Mouse (Mus musculus): ENCODE results near the gene Adk. TPM values are rescaled to one million over a fixed set of nuclear protein-coding genes. Genes with fewer than 3 reads are reported as not detected.
A peak's percentile ranks its signal among the peaks of the same experiment; 100 is the strongest.
"Not testable (repeated sequence)": the region's sequence is repeated elsewhere in the genome, so short reads cannot be mapped to it uniquely, and the experiment has no call there.

Gene Adk
- total RNA-seq, 1 experiment: 164 TPM

- Histone ChIP-seq H3K9ac (ENCODE audit: insufficient read depth, low read depth, low read length, poor library complexity, severe bottlenecking) (no peak overlapping the region), H3K4me3 (ENCODE audit: insufficient read depth in 1 of 2, low read depth in 1 of 2, low read length in 2 of 2, poor library complexity in 1 of 2, severe bottlenecking in 1 of 2) (no peak overlapping the region), H3K27ac (ENCODE audit: insufficient read depth, low read depth, low read length, poor library complexity, severe bottlenecking) (peak overlapping the region; percentile 29; the same call in 1 of the 2 replicates), H3K9me3 (ENCODE audit: control insufficient read depth, insufficient read depth, low read depth, low read length) (no peaks in the 10 kb centered on the region), H3K4me1 (ENCODE audit: control insufficient read depth in 2 of 2, insufficient read depth in 2 of 2, low read length in 2 of 2, poor library complexity in 1 of 2) (peaks cover 22% of the 10 kb centered on the region in 2 experiments), H3K36me3 (ENCODE audit: control insufficient read depth, insufficient read depth, low read length, poor library complexity, severe bottlenecking) (no peaks in the 10 kb centered on the region)
- TF ChIP-seq HCFC1 (IDR thresholded peaks at IDR 0.05; ENCODE audit: borderline replicate concordance, insufficient read depth, low read length): no peak
- TF ChIP-seq ZNF384 (IDR thresholded peaks at IDR 0.05; ENCODE audit: low read depth, low read length): no peak
- TF ChIP-seq CHD2 (IDR thresholded peaks at IDR 0.05; ENCODE audit: low read depth, low read length): no peak
- no peak for TF ChIP-seq ZC3H11A (IDR thresholded peaks at IDR 0.05; ENCODE audit: borderline replicate concordance, low read depth, low read length)
- no peak for TF ChIP-seq MAFK (IDR thresholded peaks at IDR 0.05; ENCODE audit: insufficient read depth, low read depth, low read length)
- in situ Hi-C loops (cut with MboI; ENCODE audit: low sequenced_read_pairs in 2 of 2, unreplicated experiment in 2 of 2): no loop called here
- no peak for DNase-seq (ENCODE audit: low read depth, low spot score)
Measured at GRCm38 (mm10) chr14:21470386-21470785, 418.0 kb downstream of the Adk start.

GRCm38 (mm10) chr14:21471975-21472374, 419.6 kb downstream of the Adk start:
- DNase-seq (ENCODE audit: low read depth, low spot score): no peak
- TF ChIP-seq MAFK (IDR thresholded peaks at IDR 0.05; ENCODE audit: insufficient read depth, low read depth, low read length) (0 out of 2 replicates have a peak, but pooled peaks have one; percentile 24), CHD2 (IDR thresholded peaks at IDR 0.05; ENCODE audit: low read depth, low read length) (0 out of 2 replicates have a peak, but pooled peaks have one; percentile 47), HCFC1 (IDR thresholded peaks at IDR 0.05; ENCODE audit: borderline replicate concordance, insufficient read depth, low read length) (no peak)
- Histone ChIP-seq H3K9ac (ENCODE audit: insufficient read depth, low read depth, low read length, poor library complexity, severe bottlenecking) (peak overlapping the region; percentile 36; the same call in 1 of the 2 replicates), H3K27ac (ENCODE audit: insufficient read depth, low read depth, low read length, poor library complexity, severe bottlenecking) (peak overlapping the region; percentile 50; the same call in 1 of the 2 replicates), H3K9me3 (ENCODE audit: control insufficient read depth, insufficient read depth, low read depth, low read length) (no peaks in the 10 kb centered on the region), H3K4me1 (ENCODE audit: control insufficient read depth in 2 of 2, insufficient read depth in 2 of 2, low read length in 2 of 2, poor library complexity in 1 of 2) (peaks cover 22 to 26% of the 10 kb centered on the region in 2 experiments), H3K4me3 (ENCODE audit: insufficient read depth in 1 of 2, low read depth in 1 of 2, low read length in 2 of 2, poor library complexity in 1 of 2, severe bottlenecking in 1 of 2) (no peak overlapping the region; a peak in 1 of 4 replicates), H3K36me3 (ENCODE audit: control insufficient read depth, insufficient read depth, low read length, poor library complexity, severe bottlenecking) (no peaks in the 10 kb centered on the region)
- in situ Hi-C loops (cut with MboI; ENCODE audit: low sequenced_read_pairs in 2 of 2, unreplicated experiment in 2 of 2): no loop called here

GRCm38 (mm10) chr14:21474593-21475132, 422.3 kb downstream of the Adk start:
- in situ Hi-C loops (cut with MboI; ENCODE audit: low sequenced_read_pairs in 2 of 2, unreplicated experiment in 2 of 2); H3K4me3 ChIP-seq (ENCODE audit: insufficient read depth in 1 of 2, low read depth in 1 of 2, low read length in 2 of 2, poor library complexity in 1 of 2, severe bottlenecking in 1 of 2); H3K36me3 ChIP-seq (ENCODE audit: control insufficient read depth, insufficient read depth, low read length, poor library complexity, severe bottlenecking); H3K9me3 ChIP-seq (ENCODE audit: control insufficient read depth, insufficient read depth, low read depth, low read length): not testable (repeated sequence)
- Histone ChIP-seq H3K27ac (ENCODE audit: insufficient read depth, low read depth, low read length, poor library complexity, severe bottlenecking) (peak overlapping the region; percentile 94), H3K9ac (ENCODE audit: insufficient read depth, low read depth, low read length, poor library complexity, severe bottlenecking) (peak overlapping the region; percentile 13; the same call in 1 of the 2 replicates), H3K4me1 (ENCODE audit: control insufficient read depth in 2 of 2, insufficient read depth in 2 of 2, low read length in 2 of 2, poor library complexity in 1 of 2) (peaks cover 22 to 29% of the 10 kb centered on the region in 2 experiments)
- peak; percentile 77 for DNase-seq (ENCODE audit: low read depth, low spot score)

GRCm38 (mm10) chr14:21477181-21477580, 424.8 kb downstream of the Adk start:
- Histone ChIP-seq H3K27ac (ENCODE audit: insufficient read depth, low read depth, low read length, poor library complexity, severe bottlenecking) (peak overlapping the region; percentile 32; the same call in 1 of the 2 replicates), H3K4me1 (ENCODE audit: control insufficient read depth in 2 of 2, insufficient read depth in 2 of 2, low read length in 2 of 2, poor library complexity in 1 of 2) (peaks cover 13 to 20% of the 10 kb centered on the region in 2 experiments), H3K4me3 (ENCODE audit: insufficient read depth in 1 of 2, low read depth in 1 of 2, low read length in 2 of 2, poor library complexity in 1 of 2, severe bottlenecking in 1 of 2) (peak overlapping the region in 1 of 2 experiments; percentile 33; a peak in 2 of 4 replicates), H3K9me3 (ENCODE audit: control insufficient read depth, insufficient read depth, low read depth, low read length) (no peaks in the 10 kb centered on the region), H3K9ac (ENCODE audit: insufficient read depth, low read depth, low read length, poor library complexity, severe bottlenecking) (peak overlapping the region; percentile 46; the same call in 1 of the 2 replicates), H3K36me3 (ENCODE audit: control insufficient read depth, insufficient read depth, low read length, poor library complexity, severe bottlenecking) (peaks cover 3% of the 10 kb centered on the region; the same call in 1 of the 2 replicates)
- DNase-seq (ENCODE audit: low read depth, low spot score): no peak
- in situ Hi-C loops (cut with MboI; ENCODE audit: low sequenced_read_pairs in 2 of 2, unreplicated experiment in 2 of 2): no loop called here
- TF ChIP-seq ZNF384 (IDR thresholded peaks at IDR 0.05; ENCODE audit: low read depth, low read length) (no peak), MAFK (IDR thresholded peaks at IDR 0.05; ENCODE audit: insufficient read depth, low read depth, low read length) (no peak), HCFC1 (IDR thresholded peaks at IDR 0.05; ENCODE audit: borderline replicate concordance, insufficient read depth, low read length) (no peak), ZC3H11A (IDR thresholded peaks at IDR 0.05; ENCODE audit: borderline replicate concordance, low read depth, low read length) (no peak), CHD2 (IDR thresholded peaks at IDR 0.05; ENCODE audit: low read depth, low read length) (no peak)

GRCm38 (mm10) chr14:21479566-21479965, 427.2 kb downstream of the Adk start:
- Histone ChIP-seq H3K4me3 (ENCODE audit: insufficient read depth in 1 of 2, low read depth in 1 of 2, low read length in 2 of 2, poor library complexity in 1 of 2, severe bottlenecking in 1 of 2) (no peak overlapping the region), H3K4me1 (ENCODE audit: control insufficient read depth in 2 of 2, insufficient read depth in 2 of 2, low read length in 2 of 2, poor library complexity in 1 of 2) (peaks cover 2 to 11% of the 10 kb centered on the region in 2 experiments; a peak in 3 of 4 replicates), H3K9ac (ENCODE audit: insufficient read depth, low read depth, low read length, poor library complexity, severe bottlenecking) (peak overlapping the region; percentile 41; the same call in 1 of the 2 replicates), H3K9me3 (ENCODE audit: control insufficient read depth, insufficient read depth, low read depth, low read length) (no peaks in the 10 kb centered on the region), H3K36me3 (ENCODE audit: control insufficient read depth, insufficient read depth, low read length, poor library complexity, severe bottlenecking) (peaks cover 16% of the 10 kb centered on the region), H3K27ac (ENCODE audit: insufficient read depth, low read depth, low read length, poor library complexity, severe bottlenecking) (peak overlapping the region; percentile 93)
- TF ChIP-seq HCFC1 (IDR thresholded peaks at IDR 0.05; ENCODE audit: borderline replicate concordance, insufficient read depth, low read length): no peak
- TF ChIP-seq MAFK (IDR thresholded peaks at IDR 0.05; ENCODE audit: insufficient read depth, low read depth, low read length): no peak
- no peak for TF ChIP-seq ZNF384 (IDR thresholded peaks at IDR 0.05; ENCODE audit: low read depth, low read length)
- no peak for DNase-seq (ENCODE audit: low read depth, low spot score)
- in situ Hi-C loops (cut with MboI; ENCODE audit: low sequenced_read_pairs in 2 of 2, unreplicated experiment in 2 of 2): no loop called here
